Mouse (Mus musculus) C2C12 (cell line): ENCODE measurements around the gene Pde11a. TPM values are rescaled to one million over a fixed set of nuclear protein-coding genes. Genes with fewer than 3 reads are reported as not detected.

Source experiments
- H3K27me3 ChIP-seq: one replicate; pipeline ENCODE4 v1.6.1; 2011; ENCODE audit not compliant: control insufficient read depth, insufficient read depth, insufficient read length
- H3K36me3 ChIP-seq: one replicate; pipeline ENCODE4 v1.6.1; 2011; ENCODE audit not compliant: control insufficient read depth, insufficient read depth
- H3K4me3 ChIP-seq: one replicate; pipeline ENCODE4 v1.5.1; 2011; ENCODE audit warnings: mild to moderate bottlenecking, control low read depth; ENCODE audit not compliant: poor library complexity, insufficient read depth, severe bottlenecking
- H3K79me2 ChIP-seq: one replicate; pipeline ENCODE4 v1.6.1; 2011; ENCODE audit not compliant: control insufficient read depth, insufficient read depth
- H3K79me3 ChIP-seq: one replicate; pipeline ENCODE4 v1.6.1; 2011; ENCODE audit warnings: low read depth, control low read depth
- H3ac ChIP-seq: one replicate; pipeline ENCODE3; 2011; ENCODE audit warnings: low read depth; ENCODE audit not compliant: control insufficient read depth, insufficient read length
- CEBPB ChIP-seq: IDR thresholded peaks from one replicate; pipeline ENCODE4 v1.6.1; 2011; ENCODE audit warnings: low read depth, mild to moderate bottlenecking, control low read depth, moderate library complexity
- CTCF ChIP-seq: IDR thresholded peaks from one replicate; pipeline ENCODE4 v1.5.1; 2011; ENCODE audit not compliant: control insufficient read depth, insufficient read depth, insufficient read length
- FOSL1 ChIP-seq: IDR thresholded peaks from one replicate; pipeline ENCODE4 v1.8.0; 2011; ENCODE audit warnings: mild to moderate bottlenecking, low read length; ENCODE audit not compliant: poor library complexity, insufficient read depth, severe bottlenecking
- MAX ChIP-seq: IDR thresholded peaks from one replicate; pipeline ENCODE4 v1.6.1; 2011; ENCODE audit warnings: mild to moderate bottlenecking, control low read depth
- MYOD1 ChIP-seq: IDR thresholded peaks from one replicate; pipeline ENCODE4 v1.6.1; 2011; ENCODE audit warnings: low read depth; ENCODE audit not compliant: control insufficient read depth, insufficient read length
- MYOG ChIP-seq: IDR thresholded peaks from one replicate; pipeline ENCODE4 v1.6.1; 2011; ENCODE audit not compliant: control insufficient read depth, insufficient read length; ENCODE audit errors: extremely low read depth
- USF1 ChIP-seq: IDR thresholded peaks from one replicate; pipeline ENCODE4 v1.6.1; 2011; ENCODE audit warnings: low read depth, mild to moderate bottlenecking, control low read depth, moderate library complexity
- polyA plus RNA-seq: library from polyadenylated mRNA; unstranded; fragments of >200 nt; fragmentation: generic; extraction: Trizol; gene quantifications from one replicate; pipeline ENCODE4 v1.2.1, GENCODE M21; 2012; ENCODE audit warnings: missing spikeins

Pde11a gene
- polyA plus RNA-seq, 1 experiment = not detected

- Histone ChIP-seq H3K4me3 (no peak within 1 kb of the TSS), H3K36me3 (no peaks in the 10 kb centered on the region), H3ac (no peak within 1 kb of the TSS), H3K79me2 (no peaks in the 10 kb centered on the region), H3K27me3 (no peaks in the 10 kb centered on the region), H3K79me3 (no peaks in the 10 kb centered on the region)
- TF ChIP-seq MAX (no peak), CTCF (no peak), USF1 (no peak), MYOD1 (no peak), MYOG (no peak), CEBPB (no peak), FOSL1 (no peak)
Measured at GRCm38 (mm10) chr2:76360226-76360625, 21.7 kb upstream of the Pde11a start, which contains the start of gene Cyct. TSS of gene Cyct (minus strand) at chr2:76360450.

- H3K79me3 ChIP-seq = no peaks in the 10 kb centered on the region
- no peak overlapping the region for H3ac ChIP-seq
- no peaks in the 10 kb centered on the region for H3K79me2 ChIP-seq
- H3K4me3 ChIP-seq = no peak overlapping the region
- TF ChIP-seq MYOD1 = no peak
- no peak for TF ChIP-seq CTCF
- no peak for TF ChIP-seq MAX
- TF ChIP-seq FOSL1 = no peak
- no peak for TF ChIP-seq USF1
- TF ChIP-seq MYOG = no peak
- TF ChIP-seq CEBPB = no peak
- peaks cover 7% of the 10 kb centered on the region for H3K27me3 ChIP-seq
- H3K36me3 ChIP-seq = no peaks in the 10 kb centered on the region
Measured at GRCm38 (mm10) chr2:76347839-76348238, 9.3 kb upstream of the Pde11a start.

- no peaks in the 10 kb centered on the region for H3K79me3 ChIP-seq
- H3K4me3 ChIP-seq = no peak overlapping the region
- H3K36me3 ChIP-seq = no peaks in the 10 kb centered on the region
- TF ChIP-seq CEBPB (no peak), FOSL1 (no peak), MYOG (no peak), CTCF (no peak), USF1 (no peak), MAX (no peak), MYOD1 (no peak)
- H3K27me3 ChIP-seq = peaks cover 25% of the 10 kb centered on the region
- H3ac ChIP-seq = no peak overlapping the region
- H3K79me2 ChIP-seq = no peaks in the 10 kb centered on the region
Measured at GRCm38 (mm10) chr2:76342146-76342545, 3.6 kb upstream of the Pde11a start.

GRCm38 (mm10) chr2:76334596-76334995, 4.0 kb downstream of the Pde11a start:
- TF ChIP-seq MAX = no peak
- TF ChIP-seq CEBPB = no peak
- TF ChIP-seq CTCF = no peak
- no peak for TF ChIP-seq FOSL1
- no peak for TF ChIP-seq MYOG
- no peak for TF ChIP-seq MYOD1
- TF ChIP-seq USF1 = no peak
- no peak overlapping the region for H3ac ChIP-seq
- no peaks in the 10 kb centered on the region for H3K79me2 ChIP-seq
- no peaks in the 10 kb centered on the region for H3K36me3 ChIP-seq
- peaks cover 22% of the 10 kb centered on the region for H3K27me3 ChIP-seq
- no peak overlapping the region for H3K4me3 ChIP-seq
- H3K79me3 ChIP-seq = no peaks in the 10 kb centered on the region

GRCm38 (mm10) chr2:76332161-76332805, 6.3 kb downstream of the Pde11a start:
- Histone ChIP-seq H3K79me2 (no peaks in the 10 kb centered on the region), H3K27me3 (peaks cover 6% of the 10 kb centered on the region), H3K4me3 (no peak overlapping the region), H3K36me3 (no peaks in the 10 kb centered on the region), H3K79me3 (no peaks in the 10 kb centered on the region), H3ac (no peak overlapping the region)
- TF ChIP-seq MAX (no peak), CTCF (no peak), CEBPB (no peak), FOSL1 (no peak), MYOG (no peak), MYOD1 (no peak), USF1 (no peak)

- Histone ChIP-seq H3K79me3 (no peaks in the 10 kb centered on the region), H3K4me3 (no peak overlapping the region), H3K36me3 (no peaks in the 10 kb centered on the region), H3K79me2 (no peaks in the 10 kb centered on the region), H3ac (no peak overlapping the region), H3K27me3 (peaks cover 11% of the 10 kb centered on the region)
- TF ChIP-seq USF1 = no peak
- TF ChIP-seq MYOG = no peak
- no peak for TF ChIP-seq MAX
- no peak for TF ChIP-seq CEBPB
- no peak for TF ChIP-seq FOSL1
- TF ChIP-seq CTCF = no peak
- TF ChIP-seq MYOD1 = no peak
Measured at GRCm38 (mm10) chr2:76330081-76330480, 8.5 kb downstream of the Pde11a start.
